Mouse (Mus musculus): Measurements from ENCODE around the gene Kcnma1.

Gene Kcnma1

DNA sequence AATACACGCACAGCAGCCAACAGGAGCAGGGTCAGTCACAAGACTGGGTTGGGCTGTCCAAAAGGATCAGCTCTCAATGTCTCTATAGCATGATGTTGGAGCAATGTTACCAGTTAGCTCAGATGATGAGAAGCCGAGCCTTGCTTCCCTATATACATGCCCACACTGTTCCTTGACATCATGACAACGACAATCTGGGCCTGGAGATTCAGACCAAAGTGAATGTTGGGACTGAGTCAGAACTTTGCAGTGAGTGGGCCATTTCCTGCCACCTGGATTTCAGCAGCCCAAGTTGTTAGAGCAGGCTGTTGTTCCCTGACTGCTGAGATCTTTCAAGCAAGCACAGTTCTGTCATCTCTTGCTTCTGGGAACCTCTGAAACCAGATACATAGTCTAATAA, 347.9 kb downstream of the Kcnma1 start:
- DNase-seq, result no peak

- no peak for DNase-seq
Measured at GRCm38 (mm10) chr14:23651682-23652081, 362.6 kb downstream of the Kcnma1 start.

- DNase-seq, result no peak
Measured at GRCm38 (mm10) chr14:23650126-23650525, 364.2 kb downstream of the Kcnma1 start.

- DNase-seq, result no peak
Measured at GRCm38 (mm10) chr14:23645361-23646063, 368.8 kb downstream of the Kcnma1 start.

DNA sequence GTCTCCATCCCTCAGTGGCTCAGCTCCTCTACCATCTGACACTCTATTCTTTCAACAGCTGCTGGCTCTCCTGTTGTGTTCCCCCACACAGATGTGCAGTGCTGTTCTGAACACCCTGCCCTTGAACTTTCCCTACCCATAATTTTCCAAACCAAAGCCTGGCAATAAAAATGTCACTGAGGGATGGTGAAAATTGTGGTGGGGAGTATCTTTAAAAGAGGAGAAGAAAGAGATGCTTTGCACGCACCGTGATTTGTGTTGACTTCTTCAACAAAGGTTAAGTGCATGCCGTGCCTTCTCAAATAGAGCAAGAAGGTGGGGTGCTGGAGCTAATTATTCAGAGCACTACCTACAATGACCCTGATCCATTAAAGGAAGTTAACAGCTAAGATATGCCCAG, 371.1 kb downstream of the Kcnma1 start:
- no peak for DNase-seq

GRCm38 (mm10) chr14:23640665-23641064, 373.6 kb downstream of the Kcnma1 start:
- peak; percentile 23 to 27 for DNase-seq

DNA sequence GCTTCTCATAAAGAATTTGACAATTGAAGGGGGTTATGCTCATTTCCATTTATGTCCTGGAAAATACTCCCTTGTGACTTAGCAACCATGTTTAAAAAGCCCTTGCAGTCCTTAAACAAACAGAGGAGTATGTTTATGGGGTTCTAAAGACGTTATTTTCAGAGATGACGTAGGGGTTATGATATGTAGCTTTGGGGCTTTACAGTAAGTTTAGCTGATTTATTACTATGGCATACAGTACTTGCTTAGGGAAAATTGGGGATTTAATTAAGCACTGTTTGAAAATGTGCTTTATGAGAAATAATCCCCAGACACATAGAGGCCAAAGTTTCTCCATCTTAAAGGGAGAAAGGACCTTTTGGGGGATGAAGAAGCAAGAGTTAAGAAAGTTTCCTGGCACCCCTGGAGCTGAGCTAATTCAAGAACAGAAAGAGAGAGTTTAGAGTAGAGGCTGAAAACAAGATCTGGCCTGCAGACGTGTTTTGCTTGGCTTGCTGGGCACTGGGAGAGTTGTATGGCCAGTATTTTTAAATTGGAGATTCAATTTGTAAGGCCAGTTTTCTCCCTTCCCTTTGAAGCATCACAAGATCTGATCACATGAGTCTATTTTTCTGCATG, 376.1 kb downstream of the Kcnma1 start:
- no peak for DNase-seq

DNA sequence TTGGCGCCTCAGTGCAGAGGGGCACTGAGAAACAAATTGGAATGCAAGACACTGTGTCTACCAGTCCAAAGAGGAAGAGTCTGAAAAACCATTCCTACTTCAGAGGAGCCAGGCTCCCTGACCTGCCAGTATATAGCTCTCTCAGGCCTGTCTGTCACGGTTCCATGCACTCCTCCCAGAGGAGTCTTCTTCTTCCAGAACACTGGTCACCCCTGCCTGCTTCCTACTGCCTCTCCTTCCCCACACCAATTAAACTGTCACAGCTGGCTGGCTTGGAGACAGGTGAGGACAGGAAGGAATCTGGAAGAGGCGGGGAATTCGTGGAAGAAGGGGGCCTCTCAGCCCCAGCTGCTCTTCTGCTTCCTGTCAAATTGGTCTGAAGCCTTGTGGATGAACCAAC, 378.4 kb downstream of the Kcnma1 start:
- peak; percentile 43 to 53 for DNase-seq

DNA sequence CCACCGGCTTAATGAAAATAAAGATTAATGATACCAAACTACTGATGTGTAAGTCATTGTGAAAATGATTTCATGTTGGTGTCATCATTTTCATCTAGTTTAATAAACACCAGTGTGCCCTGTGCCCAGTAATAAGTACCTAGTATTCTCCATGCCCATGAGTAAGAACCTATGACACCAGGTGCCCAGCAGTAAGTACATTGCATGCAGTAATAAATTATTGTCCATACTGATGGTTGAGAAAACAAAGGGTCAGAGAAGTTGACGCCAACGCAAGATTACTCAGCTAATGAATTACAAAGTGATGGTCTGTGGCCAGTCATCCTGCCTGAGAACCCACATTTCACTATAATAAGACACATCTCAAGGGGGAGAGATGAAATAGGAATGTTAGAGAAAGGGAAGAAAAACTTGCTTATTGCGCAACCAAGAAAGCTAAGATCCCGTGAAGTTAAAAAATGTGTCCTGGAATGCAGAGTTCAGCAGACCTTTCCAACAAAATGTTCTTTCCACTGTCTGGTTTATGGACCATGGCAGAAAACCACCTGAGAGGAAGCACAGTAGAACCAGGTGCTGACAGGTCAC, 381.2 kb downstream of the Kcnma1 start:
- DNase-seq, result no peak

DNA sequence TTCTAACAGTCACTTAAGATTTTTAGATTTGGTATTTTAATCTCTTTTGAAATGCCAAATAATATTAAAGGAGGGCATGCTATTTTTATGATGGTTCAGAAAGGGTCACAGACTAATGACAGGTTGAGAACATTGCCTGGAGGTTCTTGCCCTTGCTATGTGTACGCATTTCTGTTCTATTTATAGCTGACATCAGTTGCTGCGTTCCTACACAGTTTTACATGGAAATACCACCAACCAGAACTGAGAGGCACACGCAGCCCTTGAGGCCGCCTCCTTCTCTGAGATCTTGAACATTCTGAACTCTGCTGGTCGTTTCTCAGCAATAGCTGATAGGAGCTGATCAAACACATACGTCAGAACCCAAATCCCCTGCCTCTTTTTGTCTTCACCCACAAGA, 387.4 kb downstream of the Kcnma1 start:
- DNase-seq, result no peak

DNA sequence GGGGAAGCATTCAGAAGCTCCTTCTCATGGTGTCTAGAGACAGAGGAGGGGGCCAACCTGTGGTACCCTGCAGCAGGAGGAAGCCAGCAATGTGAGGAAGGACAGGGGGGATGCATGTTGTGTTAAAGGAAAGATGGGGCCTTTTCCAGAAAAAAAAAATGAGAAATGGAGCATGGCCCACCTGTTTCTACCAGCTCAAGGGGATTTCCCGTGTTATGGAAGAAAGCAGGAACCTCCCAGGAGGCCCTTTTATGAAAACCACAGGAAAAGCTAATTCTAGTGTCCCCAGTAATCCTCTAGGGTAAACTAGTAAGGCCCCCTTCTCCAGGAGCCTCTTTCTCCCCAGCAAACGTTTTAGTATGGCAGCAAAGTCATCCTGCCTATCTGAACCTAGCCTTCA, 388.2 kb downstream of the Kcnma1 start:
- no peak for DNase-seq

GRCm38 (mm10) chr14:23625436-23625835, 388.9 kb downstream of the Kcnma1 start:
- no peak for DNase-seq

DNA sequence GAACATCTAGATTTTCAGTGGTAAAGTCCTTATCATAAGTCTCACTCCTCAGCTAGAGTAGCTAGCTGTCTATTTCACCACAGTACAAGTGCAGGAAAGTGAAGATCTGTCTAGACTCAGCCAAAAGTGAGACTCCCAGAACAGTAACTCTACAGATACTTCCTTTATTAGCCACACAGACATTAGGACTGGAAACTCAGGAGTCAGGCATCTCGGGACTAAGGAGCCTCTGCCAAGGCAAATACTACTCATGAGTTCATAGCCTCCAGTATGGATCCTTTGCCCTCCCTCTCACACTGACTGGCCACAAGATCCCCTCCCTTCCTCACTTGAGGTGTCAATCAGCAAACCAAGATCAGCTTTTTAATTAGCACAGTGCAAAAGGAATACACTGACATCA, 389.8 kb downstream of the Kcnma1 start:
- no peak for DNase-seq

DNA sequence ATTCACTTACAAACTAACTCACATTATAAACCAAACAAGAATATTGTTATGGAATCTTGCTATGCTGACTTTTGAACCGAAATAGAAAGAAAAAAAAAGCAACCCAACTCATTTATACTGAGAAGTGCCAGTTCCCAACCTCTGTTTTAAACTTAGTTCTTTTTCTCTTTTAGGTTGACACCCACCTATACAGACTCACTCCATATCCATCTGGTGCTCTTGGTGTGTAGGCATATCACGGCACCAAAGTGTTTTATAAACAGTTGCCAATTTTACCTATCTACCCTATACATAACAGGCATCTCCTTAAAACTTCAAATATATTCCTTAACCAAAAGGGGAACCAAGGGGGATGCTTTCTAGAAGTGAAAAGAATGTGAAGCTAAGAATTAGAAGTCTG, 393.6 kb downstream of the Kcnma1 start:
- no peak for DNase-seq

DNA sequence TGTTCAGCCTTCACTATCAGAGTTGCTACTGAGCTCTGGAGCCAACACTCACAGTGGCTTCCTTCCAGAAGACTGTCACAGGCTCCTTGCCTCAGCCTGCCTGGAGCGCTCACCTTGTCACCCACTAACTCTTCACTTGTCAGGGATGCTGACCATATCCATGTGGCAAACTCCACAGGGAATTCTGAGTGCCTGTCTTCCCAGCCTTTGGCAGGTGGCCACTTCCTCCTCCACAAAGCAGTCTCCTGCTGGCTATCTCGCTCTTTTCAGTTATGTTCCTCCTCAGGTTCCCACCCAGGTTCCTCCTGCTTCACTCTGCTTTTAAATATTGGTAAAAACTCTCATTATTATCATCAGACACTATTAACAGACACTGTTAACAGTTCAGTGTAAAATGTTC, 395.3 kb downstream of the Kcnma1 start:
- DNase-seq, result no peak

- no peak for DNase-seq
Measured at GRCm38 (mm10) chr14:23618081-23618480, 396.2 kb downstream of the Kcnma1 start.

DNA sequence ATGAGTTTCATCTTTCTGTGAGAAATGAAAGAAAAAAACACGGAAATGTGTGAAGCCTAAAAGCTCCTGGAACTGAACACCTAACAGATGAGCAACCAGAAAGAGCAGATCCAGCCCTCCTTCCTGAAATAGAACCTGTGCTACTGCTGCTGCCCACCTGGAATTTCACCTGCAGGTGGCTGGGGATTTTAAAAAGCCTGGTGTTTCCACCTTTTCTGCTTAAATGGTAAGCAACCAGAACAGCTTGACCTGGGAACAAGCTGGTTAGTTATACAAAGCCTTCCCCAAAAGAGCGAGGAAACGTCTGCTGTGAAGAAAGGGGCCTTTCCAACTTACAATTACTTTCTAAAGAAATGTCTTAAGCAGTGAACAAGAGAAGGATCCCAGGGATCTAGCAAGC, 404.2 kb downstream of the Kcnma1 start:
- DNase-seq, result no peak

- DNase-seq, result no peak
Measured at GRCm38 (mm10) chr14:23605740-23606139, 408.6 kb downstream of the Kcnma1 start.

DNA sequence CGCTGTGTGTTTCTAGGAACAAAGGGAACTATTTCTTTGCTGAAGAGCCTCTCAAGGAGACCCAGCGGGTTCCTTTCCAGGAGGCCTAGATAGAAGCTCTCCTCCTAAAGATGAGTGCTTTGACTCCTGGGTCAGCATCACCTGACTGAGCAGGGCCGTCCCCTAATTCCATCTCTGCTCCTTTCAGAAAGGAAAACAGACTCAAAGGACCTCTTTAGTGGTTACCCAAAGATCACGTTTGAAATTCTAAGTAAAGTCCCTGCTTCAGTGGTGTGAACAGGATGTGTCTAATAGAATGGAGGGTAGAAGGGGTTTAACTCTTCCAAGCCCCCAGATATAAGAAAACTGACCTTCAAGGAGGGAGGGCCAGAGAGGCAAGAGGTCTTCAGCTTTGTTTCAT, 411.4 kb downstream of the Kcnma1 start:
- no peak for DNase-seq

GRCm38 (mm10) chr14:23602054-23602453, 412.2 kb downstream of the Kcnma1 start:
- DNase-seq, result no peak

- no peak for DNase-seq
Measured at GRCm38 (mm10) chr14:23594629-23595028, 419.7 kb downstream of the Kcnma1 start.

DNA sequence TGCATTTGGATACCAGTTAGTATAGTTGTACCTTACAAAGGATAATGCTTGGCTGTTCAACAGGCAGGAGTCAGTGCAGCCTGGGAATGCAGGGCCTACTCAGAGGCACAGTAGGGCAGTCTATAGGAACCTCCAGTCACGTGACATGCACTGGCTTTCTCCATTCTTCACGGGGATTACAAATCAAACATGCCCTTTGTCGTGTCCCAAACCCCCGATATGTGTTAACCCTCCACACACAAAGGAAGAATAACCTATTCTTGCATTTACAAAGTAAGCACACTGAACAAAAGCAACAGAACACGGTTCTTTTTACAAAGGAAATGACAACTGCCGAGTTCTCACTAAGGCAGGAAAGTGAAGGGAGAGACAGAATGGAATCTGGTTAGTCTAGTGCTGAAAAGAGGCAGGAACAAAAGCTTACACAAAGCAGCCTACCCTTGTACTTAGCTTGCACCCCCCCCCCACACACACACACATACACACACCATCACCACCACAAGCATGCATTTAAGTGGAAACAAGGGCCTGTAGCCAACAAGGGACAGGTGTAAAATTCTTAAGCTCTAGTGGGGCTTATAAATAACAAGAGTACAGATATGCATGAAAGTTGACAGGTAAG, 421.4 kb downstream of the Kcnma1 start:
- no peak for DNase-seq

DNA sequence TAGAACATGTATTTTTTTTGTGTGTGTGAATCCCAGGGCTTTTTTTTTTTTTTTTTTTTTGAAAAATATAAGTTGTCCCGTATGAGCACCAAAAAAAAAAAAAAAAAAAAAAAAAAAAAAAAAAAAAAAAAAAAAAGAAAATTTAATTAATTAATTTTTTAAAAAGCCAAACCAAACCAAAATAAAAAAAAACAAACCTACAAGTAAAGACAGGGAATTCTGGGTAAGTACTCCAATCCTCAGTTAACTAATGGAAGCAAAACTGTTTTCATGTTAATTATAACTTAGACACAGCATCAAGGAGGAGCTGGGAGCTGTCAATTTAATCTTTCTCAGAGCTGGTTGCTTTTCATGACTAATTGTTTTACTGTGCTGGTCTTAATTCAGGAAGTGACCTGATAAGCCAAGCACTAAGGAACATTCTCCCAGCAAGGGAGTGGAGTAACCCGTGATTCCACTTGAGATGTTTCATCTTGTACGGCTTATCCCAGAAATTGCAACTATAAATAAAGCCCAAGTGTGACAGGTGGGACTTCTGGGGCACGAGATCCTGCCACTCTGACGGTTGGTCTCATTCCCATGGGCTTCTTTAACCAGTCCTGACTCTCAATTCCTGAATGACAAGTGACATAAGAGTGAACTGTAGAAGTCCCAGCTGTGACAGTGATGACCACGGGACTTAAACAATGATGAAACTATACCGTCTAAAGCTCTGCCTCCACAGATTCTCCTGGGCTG, 424.4 kb downstream of the Kcnma1 start:
- no peak for DNase-seq
